Mouse (Mus musculus): Measurements from ENCODE around the gene Tmem253.

The Tmem253 gene

GRCm38 (mm10) chr14:52015445-52016100 lies at the start of gene Tmem253:
Gene Tmem253, plus strand, starts transcription at chr14:52015658.
- no peak for DNase-seq (ENCODE audit: low spot score in 2 of 2)

- no peak for DNase-seq (ENCODE audit: low spot score in 2 of 2)
Measured at GRCm38 (mm10) chr14:51967400-51967799, 48.1 kb upstream of the Tmem253 start.

- DNase-seq (ENCODE audit: low spot score in 2 of 2) = no peak
Measured at GRCm38 (mm10) chr14:51979252-51979651, 36.2 kb upstream of the Tmem253 start.

GRCm38 (mm10) chr14:51983251-51983650 lies 32.2 kb upstream of the Tmem253 start:
- no peak for DNase-seq (ENCODE audit: low spot score in 2 of 2)

- no peak for DNase-seq (ENCODE audit: low spot score in 2 of 2)
Measured at GRCm38 (mm10) chr14:51983855-51984246, 31.6 kb upstream of the Tmem253 start.

GRCm38 (mm10) chr14:51984247-51985231 lies 30.9 kb upstream of the Tmem253 start, which contains the start of gene Arhgef40:
Gene Arhgef40, plus strand, starts transcription at chr14:51984719.
- DNase-seq (ENCODE audit: low spot score in 2 of 2) = no peak

- peak in 1 of 2 experiments; percentile 63 for DNase-seq (ENCODE audit: low spot score in 2 of 2)
Measured at GRCm38 (mm10) chr14:51985301-51986152, 29.9 kb upstream of the Tmem253 start.

GRCm38 (mm10) chr14:51986153-51986505 lies 29.3 kb upstream of the Tmem253 start:
- no peak for DNase-seq (ENCODE audit: low spot score in 2 of 2)

- DNase-seq (ENCODE audit: low spot score in 2 of 2) = no peak
Measured at GRCm38 (mm10) chr14:51987177-51987576, 28.3 kb upstream of the Tmem253 start.

- no peak for DNase-seq (ENCODE audit: low spot score in 2 of 2)
Measured at GRCm38 (mm10) chr14:51988731-51989130, 26.7 kb upstream of the Tmem253 start.

GRCm38 (mm10) chr14:51989461-51989970 lies 25.9 kb upstream of the Tmem253 start:
- no peak for DNase-seq (ENCODE audit: low spot score in 2 of 2)

GRCm38 (mm10) chr14:51994453-51994852 lies 21.0 kb upstream of the Tmem253 start:
- DNase-seq (ENCODE audit: low spot score in 2 of 2) = no peak

GRCm38 (mm10) chr14:51995219-51995871 lies 20.1 kb upstream of the Tmem253 start:
- DNase-seq (ENCODE audit: low spot score in 2 of 2) = no peak

GRCm38 (mm10) chr14:51996231-51996841 lies 19.1 kb upstream of the Tmem253 start:
- no peak for DNase-seq (ENCODE audit: low spot score in 2 of 2)

GRCm38 (mm10) chr14:51996866-51997265 lies 18.6 kb upstream of the Tmem253 start:
- DNase-seq (ENCODE audit: low spot score in 2 of 2) = no peak

GRCm38 (mm10) chr14:51997483-51997882 lies 18.0 kb upstream of the Tmem253 start:
- no peak for DNase-seq (ENCODE audit: low spot score in 2 of 2)

- DNase-seq (ENCODE audit: low spot score in 2 of 2) = peak; percentile 79 to 88
Measured at GRCm38 (mm10) chr14:52003981-52004495, 11.4 kb upstream of the Tmem253 start.

- DNase-seq (ENCODE audit: low spot score in 2 of 2) = no peak
Measured at GRCm38 (mm10) chr14:52005141-52005540, 10.3 kb upstream of the Tmem253 start.

- DNase-seq (ENCODE audit: low spot score in 2 of 2) = no peak
Measured at GRCm38 (mm10) chr14:52005616-52006015, 9.8 kb upstream of the Tmem253 start.

GRCm38 (mm10) chr14:52006241-52006640 lies 9.2 kb upstream of the Tmem253 start:
- no peak for DNase-seq (ENCODE audit: low spot score in 2 of 2)
